Mouse (Mus musculus) cerebellum, postnatal 36 days (tissue): ENCODE results near the gene Hdac5.

Experiments
- DNase-seq, 2 experiments: peaks; one replicate each; pipeline ENCODE4 v3.0.0; 2021 to 2022; ENCODE audit warnings: mixed read lengths in 2 of 2

The Hdac5 gene

GRCm38 (mm10) chr11:102214430-102215156 lies 15.4 kb downstream of the Hdac5 start:
- DNase-seq, result peak; percentile 49 to 51

- DNase-seq, result peak in 1 of 2 experiments; percentile 42
These were observed 18.0 kb downstream of the Hdac5 start for GRCm38 (mm10) chr11:102211936-102212341.

- no peak for DNase-seq
These were observed 19.0 kb downstream of the Hdac5 start for GRCm38 (mm10) chr11:102211011-102211410.

GRCm38 (mm10) chr11:102210185-102210584 lies 19.8 kb downstream of the Hdac5 start:
- no peak for DNase-seq

- peak; percentile 73 to 76 for DNase-seq
These were observed 20.2 kb downstream of the Hdac5 start for GRCm38 (mm10) chr11:102209742-102210141.

- no peak for DNase-seq
These were observed 21.1 kb downstream of the Hdac5 start for GRCm38 (mm10) chr11:102208846-102209245.

- DNase-seq, result no peak
These were observed 21.9 kb downstream of the Hdac5 start for GRCm38 (mm10) chr11:102207825-102208777.

- no peak for DNase-seq
These were observed 23.5 kb downstream of the Hdac5 start for GRCm38 (mm10) chr11:102206481-102206880.

- DNase-seq, result no peak
These were observed 28.6 kb downstream of the Hdac5 start for GRCm38 (mm10) chr11:102201408-102201821.

GRCm38 (mm10) chr11:102199856-102200255 lies 30.1 kb downstream of the Hdac5 start:
- no peak for DNase-seq

- no peak for DNase-seq
These were observed 31.7 kb downstream of the Hdac5 start for GRCm38 (mm10) chr11:102198245-102198644.

- DNase-seq, result peak in 1 of 2 experiments; percentile 51
These were observed 33.8 kb downstream of the Hdac5 start for GRCm38 (mm10) chr11:102196018-102196797.

GRCm38 (mm10) chr11:102193657-102194440 lies 36.1 kb downstream of the Hdac5 start:
- no peak for DNase-seq

- no peak for DNase-seq
These were observed 39.1 kb downstream of the Hdac5 start for GRCm38 (mm10) chr11:102190848-102191247.

- peak; percentile 88 to 91 for DNase-seq
These were observed 40.2 kb downstream of the Hdac5 start, which contains the start of gene G6pc3 for GRCm38 (mm10) chr11:102189461-102190436. TSS of gene G6pc3 (plus strand) at chr11:102189620.

GRCm38 (mm10) chr11:102188980-102189379 lies 41.0 kb downstream of the Hdac5 start:
- no peak for DNase-seq

GRCm38 (mm10) chr11:102186235-102186634 lies 43.7 kb downstream of the Hdac5 start:
- DNase-seq, result no peak

- DNase-seq, result no peak
These were observed 44.3 kb downstream of the Hdac5 start for GRCm38 (mm10) chr11:102185677-102186076.

GRCm38 (mm10) chr11:102184646-102185495 lies 45.1 kb downstream of the Hdac5 start, which contains the start of gene Lsm12:
TSS of gene Lsm12 (minus strand) at chr11:102185296.
- DNase-seq, result peak; percentile 91 to 97
